Mouse (Mus musculus) cerebellum, adult 9-10 months (tissue): Measurements from ENCODE around the gene Gm3233.
"Not testable (repeated sequence)": the region's sequence is repeated elsewhere in the genome, so short reads cannot be mapped to it uniquely, and the experiment has no call there.

Experiments
- DNase-seq: peaks from one replicate; pipeline ENCODE4 v3.0.0; 2022

Gene Gm3233

GRCm38 (mm10) chr10:77759582-77759981, at the start of gene Gm3233:
Gene Gm3233 (minus strand): TSS chr10:77759682.
- DNase-seq = not testable (repeated sequence)

GRCm38 (mm10) chr10:77804095-77804494, 44.6 kb upstream of the Gm3233 start:
- DNase-seq = no peak

GRCm38 (mm10) chr10:77798921-77799508, 39.5 kb upstream of the Gm3233 start, which contains the start of gene Gm19668:
Gene Gm19668 (minus strand): TSS chr10:77799133.
- no peak for DNase-seq

GRCm38 (mm10) chr10:77798164-77798920, 38.9 kb upstream of the Gm3233 start:
- peak; percentile 26 for DNase-seq

GRCm38 (mm10) chr10:77797677-77798076, 38.2 kb upstream of the Gm3233 start:
- DNase-seq = no peak

GRCm38 (mm10) chr10:77794976-77795375, 35.5 kb upstream of the Gm3233 start, which contains the start of gene Gm9639:
Gene Gm9639 (minus strand): TSS chr10:77795076.
- no peak for DNase-seq

- DNase-seq = no peak
Measured at GRCm38 (mm10) chr10:77788621-77789020, 29.1 kb upstream of the Gm3233 start.

GRCm38 (mm10) chr10:77787876-77788275, 28.4 kb upstream of the Gm3233 start, which contains the start of gene Gm7137:
Gene Gm7137 (minus strand): TSS chr10:77788200.
- DNase-seq = not testable (repeated sequence)

GRCm38 (mm10) chr10:77783396-77783795, 23.9 kb upstream of the Gm3233 start:
- not testable (repeated sequence) for DNase-seq

GRCm38 (mm10) chr10:77782442-77782841, 23.0 kb upstream of the Gm3233 start, which contains the start of gene Gm3250:
Gene Gm3250 (minus strand): TSS chr10:77782542.
- DNase-seq = not testable (repeated sequence)

- not testable (repeated sequence) for DNase-seq
Measured at GRCm38 (mm10) chr10:77776844-77777243, 17.4 kb upstream of the Gm3233 start, which contains the start of gene Gm7138. Gene Gm7138 (minus strand): TSS chr10:77776944.

- not testable (repeated sequence) for DNase-seq
Measured at GRCm38 (mm10) chr10:77772142-77772541, 12.7 kb upstream of the Gm3233 start.

GRCm38 (mm10) chr10:77771225-77771624, 11.7 kb upstream of the Gm3233 start, which contains the start of gene Gm3238:
Gene Gm3238 (minus strand): TSS chr10:77771325.
- not testable (repeated sequence) for DNase-seq

- DNase-seq = no peak
Measured at GRCm38 (mm10) chr10:77769727-77770126, 10.2 kb upstream of the Gm3233 start.

- no peak for DNase-seq
Measured at GRCm38 (mm10) chr10:77753448-77753847, 6.0 kb downstream of the Gm3233 start.

- not testable (repeated sequence) for DNase-seq
Measured at GRCm38 (mm10) chr10:77752312-77752711, 7.2 kb downstream of the Gm3233 start.

- DNase-seq = not testable (repeated sequence)
Measured at GRCm38 (mm10) chr10:77751254-77751653, 8.2 kb downstream of the Gm3233 start, which contains the start of gene Gm9736. Gene Gm9736 (minus strand): TSS chr10:77751354.

GRCm38 (mm10) chr10:77750686-77751085, 8.8 kb downstream of the Gm3233 start:
- peak; percentile 19 for DNase-seq

GRCm38 (mm10) chr10:77741924-77742688, 17.4 kb downstream of the Gm3233 start, which contains the start of gene Gm18596:
Gene Gm18596 (minus strand): TSS chr10:77742638.
- DNase-seq = peak; percentile 13

GRCm38 (mm10) chr10:77738929-77739328, 20.6 kb downstream of the Gm3233 start:
- no peak for DNase-seq

- DNase-seq = no peak
Measured at GRCm38 (mm10) chr10:77735928-77736327, 23.6 kb downstream of the Gm3233 start.

- no peak for DNase-seq
Measured at GRCm38 (mm10) chr10:77729241-77729640, 30.2 kb downstream of the Gm3233 start.

GRCm38 (mm10) chr10:77728280-77728679, 31.2 kb downstream of the Gm3233 start:
- no peak for DNase-seq
